Mouse (Mus musculus): Measurements from ENCODE around the gene Clcnka. TPM values are rescaled to one million over a fixed set of nuclear protein-coding genes. Genes with fewer than 3 reads are reported as not detected.
A peak's percentile ranks its signal among the peaks of the same experiment; 100 is the strongest.

The Clcnka gene
- polyA plus RNA-seq, 1 experiment from 2014 or later = 0.06 TPM

GRCm38 (mm10) chr4:141348616-141349015 is 49.9 kb downstream of the Clcnka start:
- Histone ChIP-seq H3K4me2 (no peak overlapping the region), H3K4me1 (replicated peaks) (peaks cover 15% of the 10 kb centered on the region), H3K27ac (no peak overlapping the region), H3K27me3 (no peaks in the 10 kb centered on the region), H3K9ac (no peak overlapping the region), H3K4me3 (no peak overlapping the region), H3K36me3 (no peaks in the 10 kb centered on the region), H3K9me3 (replicated peaks) (no peaks in the 10 kb centered on the region)
- 69% methylated on average over 11 of the region's 11 CpGs for WGBS
- no peak for ATAC-seq (replicated peaks; ENCODE audit: insufficient number of reproducible peaks, insufficient read depth, low FRiP score, low read depth)

GRCm38 (mm10) chr4:141347365-141347797 is 51.1 kb downstream of the Clcnka start:
- H3K4me3 ChIP-seq = no peak overlapping the region
- no peak overlapping the region for H3K4me2 ChIP-seq
- H3K27me3 ChIP-seq = no peaks in the 10 kb centered on the region
- H3K9ac ChIP-seq = no peak overlapping the region
- no peaks in the 10 kb centered on the region for H3K36me3 ChIP-seq
- peaks cover 12% of the 10 kb centered on the region for H3K4me1 ChIP-seq (replicated peaks)
- peak; percentile 42 for ATAC-seq (replicated peaks; ENCODE audit: insufficient number of reproducible peaks, insufficient read depth, low FRiP score, low read depth)
- H3K27ac ChIP-seq = no peak overlapping the region
- 25% methylated on average over 8 of the region's 8 CpGs for WGBS
- no peaks in the 10 kb centered on the region for H3K9me3 ChIP-seq (replicated peaks)

GRCm38 (mm10) chr4:141345219-141345618 is 53.3 kb downstream of the Clcnka start:
- H3K9me3 ChIP-seq (replicated peaks) = no peaks in the 10 kb centered on the region
- H3K9ac ChIP-seq = no peak overlapping the region
- H3K4me3 ChIP-seq = no peak overlapping the region
- H3K4me1 ChIP-seq (replicated peaks) = peaks cover 12% of the 10 kb centered on the region
- no peak for ATAC-seq (replicated peaks; ENCODE audit: insufficient number of reproducible peaks, insufficient read depth, low FRiP score, low read depth)
- H3K27me3 ChIP-seq = peaks cover 5% of the 10 kb centered on the region; the same call in 1 of the 2 replicates
- H3K27ac ChIP-seq = no peak overlapping the region
- WGBS = 86% methylated on average over 12 of the region's 12 CpGs
- no peak overlapping the region for H3K4me2 ChIP-seq
- no peaks in the 10 kb centered on the region for H3K36me3 ChIP-seq

- Histone ChIP-seq H3K27ac (no peak overlapping the region), H3K36me3 (no peaks in the 10 kb centered on the region), H3K27me3 (peaks cover 5% of the 10 kb centered on the region; the same call in 1 of the 2 replicates), H3K9ac (no peak overlapping the region), H3K9me3 (replicated peaks) (no peaks in the 10 kb centered on the region), H3K4me3 (no peak overlapping the region), H3K4me2 (no peak overlapping the region), H3K4me1 (replicated peaks) (peaks cover 15% of the 10 kb centered on the region)
- WGBS = 57% methylated on average over 7 of the region's 7 CpGs
- no peak for ATAC-seq (replicated peaks; ENCODE audit: insufficient number of reproducible peaks, insufficient read depth, low FRiP score, low read depth)
Measured at GRCm38 (mm10) chr4:141343515-141343914, 55.0 kb downstream of the Clcnka start.

- 61% methylated on average over 7 of the region's 7 CpGs for WGBS
- H3K9ac ChIP-seq = no peak overlapping the region
- no peak for ATAC-seq (replicated peaks; ENCODE audit: insufficient number of reproducible peaks, insufficient read depth, low FRiP score, low read depth)
- no peak overlapping the region for H3K27ac ChIP-seq
- no peaks in the 10 kb centered on the region for H3K36me3 ChIP-seq
- H3K27me3 ChIP-seq = peaks cover 5% of the 10 kb centered on the region; the same call in 1 of the 2 replicates
- peaks cover 11% of the 10 kb centered on the region for H3K4me1 ChIP-seq (replicated peaks)
- no peaks in the 10 kb centered on the region for H3K9me3 ChIP-seq (replicated peaks)
- no peak overlapping the region for H3K4me3 ChIP-seq
- H3K4me2 ChIP-seq = no peak overlapping the region
Measured at GRCm38 (mm10) chr4:141341477-141341876, 57.0 kb downstream of the Clcnka start.

GRCm38 (mm10) chr4:141338853-141339252 is 59.7 kb downstream of the Clcnka start:
- no peaks in the 10 kb centered on the region for H3K9me3 ChIP-seq (replicated peaks)
- 24% methylated on average over 1 of the region's 1 CpGs for WGBS
- H3K27ac ChIP-seq = no peak overlapping the region
- no peak for ATAC-seq (replicated peaks; ENCODE audit: insufficient number of reproducible peaks, insufficient read depth, low FRiP score, low read depth)
- H3K9ac ChIP-seq = no peak overlapping the region
- H3K4me3 ChIP-seq = no peak overlapping the region
- no peaks in the 10 kb centered on the region for H3K36me3 ChIP-seq
- H3K4me1 ChIP-seq (replicated peaks) = peaks cover 33% of the 10 kb centered on the region
- peaks cover 5% of the 10 kb centered on the region; the same call in 1 of the 2 replicates for H3K27me3 ChIP-seq
- H3K4me2 ChIP-seq = no peak overlapping the region

GRCm38 (mm10) chr4:141337986-141338385 is 60.5 kb downstream of the Clcnka start:
- peaks cover 33% of the 10 kb centered on the region for H3K4me1 ChIP-seq (replicated peaks)
- H3K4me2 ChIP-seq = no peak overlapping the region
- no peak overlapping the region for H3K4me3 ChIP-seq
- no peaks in the 10 kb centered on the region for H3K9me3 ChIP-seq (replicated peaks)
- H3K27me3 ChIP-seq = peaks cover 5% of the 10 kb centered on the region; the same call in 1 of the 2 replicates
- H3K36me3 ChIP-seq = no peaks in the 10 kb centered on the region
- ATAC-seq (replicated peaks; ENCODE audit: insufficient number of reproducible peaks, insufficient read depth, low FRiP score, low read depth) = peak; percentile 38; the same call in 1 of the 2 replicates
- H3K9ac ChIP-seq = no peak overlapping the region
- H3K27ac ChIP-seq = no peak overlapping the region
- WGBS = 34% methylated on average over 6 of the region's 6 CpGs

GRCm38 (mm10) chr4:141336196-141336595 is 62.3 kb downstream of the Clcnka start:
- Histone ChIP-seq H3K4me2 (no peak overlapping the region), H3K4me1 (replicated peaks) (peaks cover 33% of the 10 kb centered on the region), H3K9ac (no peak overlapping the region), H3K9me3 (replicated peaks) (no peaks in the 10 kb centered on the region), H3K27ac (no peak overlapping the region), H3K4me3 (no peak overlapping the region), H3K27me3 (peaks cover 3% of the 10 kb centered on the region; the same call in 1 of the 2 replicates), H3K36me3 (no peaks in the 10 kb centered on the region)
- ATAC-seq (replicated peaks; ENCODE audit: insufficient number of reproducible peaks, insufficient read depth, low FRiP score, low read depth) = no peak
- WGBS = 73% methylated on average over 6 of the region's 6 CpGs

- H3K27ac ChIP-seq = no peak overlapping the region
- H3K4me1 ChIP-seq (replicated peaks) = peaks cover 33% of the 10 kb centered on the region
- no peak overlapping the region for H3K4me3 ChIP-seq
- H3K9me3 ChIP-seq (replicated peaks) = no peaks in the 10 kb centered on the region
- no peaks in the 10 kb centered on the region for H3K36me3 ChIP-seq
- WGBS = 19% methylated on average over 3 of the region's 3 CpGs
- H3K4me2 ChIP-seq = no peak overlapping the region
- peak; percentile 11; the same call in 1 of the 2 replicates for ATAC-seq (replicated peaks; ENCODE audit: insufficient number of reproducible peaks, insufficient read depth, low FRiP score, low read depth)
- no peak overlapping the region for H3K9ac ChIP-seq
- H3K27me3 ChIP-seq = no peaks in the 10 kb centered on the region
Measured at GRCm38 (mm10) chr4:141335263-141335796, 63.2 kb downstream of the Clcnka start.

- Histone ChIP-seq H3K4me3 (no peak overlapping the region), H3K27me3 (no peaks in the 10 kb centered on the region), H3K9me3 (replicated peaks) (no peaks in the 10 kb centered on the region), H3K4me1 (replicated peaks) (peaks cover 33% of the 10 kb centered on the region), H3K36me3 (no peaks in the 10 kb centered on the region), H3K27ac (peak overlapping the region; percentile 9; the same call in 1 of the 2 replicates), H3K4me2 (no peak overlapping the region), H3K9ac (no peak overlapping the region)
- ATAC-seq (replicated peaks; ENCODE audit: insufficient number of reproducible peaks, insufficient read depth, low FRiP score, low read depth) = no peak
- WGBS = 66% methylated on average over 5 of the region's 5 CpGs
Measured at GRCm38 (mm10) chr4:141334695-141335094, 63.8 kb downstream of the Clcnka start.
